Mouse (Mus musculus): ENCODE measurements around the gene Tenm4. TPM values are rescaled to one million over a fixed set of nuclear protein-coding genes. Genes with fewer than 3 reads are reported as not detected.
A peak's percentile ranks its signal among the peaks of the same experiment; 100 is the strongest.

Gene Tenm4
- polyA plus RNA-seq, 1 experiment from 2014 or later = 14.3 TPM

GRCm38 (mm10) chr7:96751236-96751635 lies 580.2 kb downstream of the Tenm4 start:
- Histone ChIP-seq H3K4me1 (ENCODE audit: control insufficient read depth, insufficient read depth, low read length) (peaks cover 12% of the 10 kb centered on the region), H3K27me3 (replicated peaks; ENCODE audit: control insufficient read depth, insufficient read depth, low read length) (no peaks in the 10 kb centered on the region), H3K36me3 (ENCODE audit: control insufficient read depth, insufficient read depth, low read length) (no peaks in the 10 kb centered on the region), H3K4me2 (ENCODE audit: low read depth, low read length) (no peak overlapping the region), H3K9ac (ENCODE audit: low read depth, low read length) (no peak overlapping the region), H3K27ac (ENCODE audit: low read length) (no peak overlapping the region), H3K9me3 (ENCODE audit: control insufficient read depth, low read length) (no peaks in the 10 kb centered on the region), H3K4me3 (ENCODE audit: low read length) (no peak overlapping the region)
- WGBS = 95% methylated on average over 2 of the region's 2 CpGs
- ATAC-seq = no peak

- Histone ChIP-seq H3K4me2 (ENCODE audit: low read depth, low read length) (no peak overlapping the region), H3K36me3 (ENCODE audit: control insufficient read depth, insufficient read depth, low read length) (no peaks in the 10 kb centered on the region), H3K27ac (ENCODE audit: low read length) (no peak overlapping the region), H3K4me1 (ENCODE audit: control insufficient read depth, insufficient read depth, low read length) (peaks cover 14% of the 10 kb centered on the region), H3K9ac (ENCODE audit: low read depth, low read length) (no peak overlapping the region), H3K9me3 (ENCODE audit: control insufficient read depth, low read length) (no peaks in the 10 kb centered on the region), H3K27me3 (replicated peaks; ENCODE audit: control insufficient read depth, insufficient read depth, low read length) (no peaks in the 10 kb centered on the region), H3K4me3 (ENCODE audit: low read length) (no peak overlapping the region)
- WGBS = 93% methylated on average over 2 of the region's 2 CpGs
- no peak for ATAC-seq
These were observed 581.7 kb downstream of the Tenm4 start for GRCm38 (mm10) chr7:96752776-96753175.

GRCm38 (mm10) chr7:96753335-96754095 lies 582.5 kb downstream of the Tenm4 start:
- H3K9me3 ChIP-seq (ENCODE audit: control insufficient read depth, low read length) = no peaks in the 10 kb centered on the region
- H3K27me3 ChIP-seq (replicated peaks; ENCODE audit: control insufficient read depth, insufficient read depth, low read length) = no peaks in the 10 kb centered on the region
- no peak overlapping the region for H3K4me3 ChIP-seq (ENCODE audit: low read length)
- H3K27ac ChIP-seq (ENCODE audit: low read length) = no peak overlapping the region
- H3K4me2 ChIP-seq (ENCODE audit: low read depth, low read length) = no peak overlapping the region
- no peaks in the 10 kb centered on the region for H3K36me3 ChIP-seq (ENCODE audit: control insufficient read depth, insufficient read depth, low read length)
- H3K9ac ChIP-seq (ENCODE audit: low read depth, low read length) = no peak overlapping the region
- peaks cover 14% of the 10 kb centered on the region for H3K4me1 ChIP-seq (ENCODE audit: control insufficient read depth, insufficient read depth, low read length)
- no peak for ATAC-seq
- 61% methylated on average over 4 of the region's 4 CpGs for WGBS

GRCm38 (mm10) chr7:96754175-96754574 lies 583.1 kb downstream of the Tenm4 start:
- no peaks in the 10 kb centered on the region for H3K9me3 ChIP-seq (ENCODE audit: control insufficient read depth, low read length)
- WGBS = 66% methylated on average over 12 of the region's 12 CpGs
- no peaks in the 10 kb centered on the region for H3K27me3 ChIP-seq (replicated peaks; ENCODE audit: control insufficient read depth, insufficient read depth, low read length)
- no peak overlapping the region for H3K9ac ChIP-seq (ENCODE audit: low read depth, low read length)
- no peak for ATAC-seq
- H3K4me2 ChIP-seq (ENCODE audit: low read depth, low read length) = no peak overlapping the region
- no peak overlapping the region for H3K4me3 ChIP-seq (ENCODE audit: low read length)
- H3K27ac ChIP-seq (ENCODE audit: low read length) = no peak overlapping the region
- peaks cover 11% of the 10 kb centered on the region for H3K4me1 ChIP-seq (ENCODE audit: control insufficient read depth, insufficient read depth, low read length)
- no peaks in the 10 kb centered on the region for H3K36me3 ChIP-seq (ENCODE audit: control insufficient read depth, insufficient read depth, low read length)

- no peak overlapping the region for H3K4me2 ChIP-seq (ENCODE audit: low read depth, low read length)
- H3K27me3 ChIP-seq (replicated peaks; ENCODE audit: control insufficient read depth, insufficient read depth, low read length) = no peaks in the 10 kb centered on the region
- peak overlapping the region; percentile 69 for H3K27ac ChIP-seq (ENCODE audit: low read length)
- H3K36me3 ChIP-seq (ENCODE audit: control insufficient read depth, insufficient read depth, low read length) = no peaks in the 10 kb centered on the region
- no peak overlapping the region for H3K9ac ChIP-seq (ENCODE audit: low read depth, low read length)
- peaks cover 11% of the 10 kb centered on the region for H3K4me1 ChIP-seq (ENCODE audit: control insufficient read depth, insufficient read depth, low read length)
- no peak overlapping the region for H3K4me3 ChIP-seq (ENCODE audit: low read length)
- ATAC-seq = peak; percentile 64
- H3K9me3 ChIP-seq (ENCODE audit: control insufficient read depth, low read length) = no peaks in the 10 kb centered on the region
- WGBS = 48% methylated on average over 12 of the region's 12 CpGs
These were observed 584.5 kb downstream of the Tenm4 start for GRCm38 (mm10) chr7:96755459-96756094.

GRCm38 (mm10) chr7:96756104-96756742 lies 585.2 kb downstream of the Tenm4 start:
- H3K4me2 ChIP-seq (ENCODE audit: low read depth, low read length) = no peak overlapping the region
- 54% methylated on average over 10 of the region's 10 CpGs for WGBS
- ATAC-seq = no peak

GRCm38 (mm10) chr7:96757067-96757466 lies 586.0 kb downstream of the Tenm4 start:
- no peak overlapping the region for H3K4me2 ChIP-seq (ENCODE audit: low read depth, low read length)
- no peak overlapping the region for H3K4me3 ChIP-seq (ENCODE audit: low read length)
- H3K9ac ChIP-seq (ENCODE audit: low read depth, low read length) = no peak overlapping the region
- no peaks in the 10 kb centered on the region for H3K27me3 ChIP-seq (replicated peaks; ENCODE audit: control insufficient read depth, insufficient read depth, low read length)
- ATAC-seq = no peak
- no peaks in the 10 kb centered on the region for H3K36me3 ChIP-seq (ENCODE audit: control insufficient read depth, insufficient read depth, low read length)
- no peaks in the 10 kb centered on the region for H3K9me3 ChIP-seq (ENCODE audit: control insufficient read depth, low read length)
- no peak overlapping the region for H3K27ac ChIP-seq (ENCODE audit: low read length)
- WGBS = 68% methylated on average over 8 of the region's 8 CpGs
- peaks cover 11% of the 10 kb centered on the region for H3K4me1 ChIP-seq (ENCODE audit: control insufficient read depth, insufficient read depth, low read length)

More at GRCm38 (mm10) chr7:96756104-96756742, 585.2 kb downstream of the Tenm4 start:
- H3K4me1 ChIP-seq (ENCODE audit: control insufficient read depth, insufficient read depth, low read length) = peaks cover 11% of the 10 kb centered on the region
- H3K27me3 ChIP-seq (replicated peaks; ENCODE audit: control insufficient read depth, insufficient read depth, low read length) = no peaks in the 10 kb centered on the region
- no peak overlapping the region for H3K9ac ChIP-seq (ENCODE audit: low read depth, low read length)
- H3K9me3 ChIP-seq (ENCODE audit: control insufficient read depth, low read length) = no peaks in the 10 kb centered on the region
- H3K27ac ChIP-seq (ENCODE audit: low read length) = peak overlapping the region; percentile 69
- H3K4me3 ChIP-seq (ENCODE audit: low read length) = no peak overlapping the region
- no peaks in the 10 kb centered on the region for H3K36me3 ChIP-seq (ENCODE audit: control insufficient read depth, insufficient read depth, low read length)

- WGBS = 84% methylated on average over 6 of the region's 6 CpGs
- H3K4me2 ChIP-seq (ENCODE audit: low read depth, low read length) = no peak overlapping the region
- H3K9ac ChIP-seq (ENCODE audit: low read depth, low read length) = no peak overlapping the region
- H3K27me3 ChIP-seq (replicated peaks; ENCODE audit: control insufficient read depth, insufficient read depth, low read length) = no peaks in the 10 kb centered on the region
- no peaks in the 10 kb centered on the region for H3K36me3 ChIP-seq (ENCODE audit: control insufficient read depth, insufficient read depth, low read length)
- H3K4me1 ChIP-seq (ENCODE audit: control insufficient read depth, insufficient read depth, low read length) = peaks cover 7% of the 10 kb centered on the region
- no peak overlapping the region for H3K27ac ChIP-seq (ENCODE audit: low read length)
- ATAC-seq = no peak
- H3K4me3 ChIP-seq (ENCODE audit: low read length) = no peak overlapping the region
- no peaks in the 10 kb centered on the region for H3K9me3 ChIP-seq (ENCODE audit: control insufficient read depth, low read length)
These were observed 589.2 kb downstream of the Tenm4 start for GRCm38 (mm10) chr7:96760208-96760607.

GRCm38 (mm10) chr7:96761151-96761550 lies 590.1 kb downstream of the Tenm4 start:
- H3K27me3 ChIP-seq (replicated peaks; ENCODE audit: control insufficient read depth, insufficient read depth, low read length) = no peaks in the 10 kb centered on the region
- ATAC-seq = no peak
- 56% methylated on average over 5 of the region's 5 CpGs for WGBS

More at GRCm38 (mm10) chr7:96761151-96761550, 590.1 kb downstream of the Tenm4 start:
- no peaks in the 10 kb centered on the region for H3K36me3 ChIP-seq (ENCODE audit: control insufficient read depth, insufficient read depth, low read length)
- no peak overlapping the region for H3K4me3 ChIP-seq (ENCODE audit: low read length)
- H3K9ac ChIP-seq (ENCODE audit: low read depth, low read length) = no peak overlapping the region
- no peaks in the 10 kb centered on the region for H3K9me3 ChIP-seq (ENCODE audit: control insufficient read depth, low read length)
- H3K4me1 ChIP-seq (ENCODE audit: control insufficient read depth, insufficient read depth, low read length) = peaks cover 3% of the 10 kb centered on the region
- no peak overlapping the region for H3K27ac ChIP-seq (ENCODE audit: low read length)
- H3K4me2 ChIP-seq (ENCODE audit: low read depth, low read length) = no peak overlapping the region

Data from intestine, embryonic 16.5 days (tissue).